Mouse (Mus musculus): ENCODE results near the gene Ak3.
A peak's percentile ranks its signal among the peaks of the same experiment; 100 is the strongest.

Ak3 gene

DNA sequence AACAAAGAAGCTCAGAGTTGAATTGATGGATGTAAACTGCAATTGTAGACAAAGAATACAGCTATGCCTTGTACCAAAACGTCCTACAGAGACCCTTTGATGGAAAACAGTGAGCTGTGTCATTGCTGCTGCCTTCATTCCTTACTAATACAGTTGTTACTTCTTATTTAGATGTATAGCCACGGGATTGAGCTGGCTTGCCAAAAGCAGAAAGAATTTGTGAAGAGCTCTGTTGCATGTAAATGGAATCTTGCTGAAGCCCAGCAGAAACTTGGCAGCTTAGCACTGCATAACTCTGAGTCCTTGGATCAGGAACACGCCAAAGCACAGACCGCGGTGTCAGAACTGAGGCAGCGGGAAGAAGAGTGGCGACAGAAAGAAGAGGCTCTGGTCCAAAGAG, 52.9 kb downstream of the Ak3 start:
- peak; percentile 55 for DNase-seq (ENCODE audit: low spot score)

DNA sequence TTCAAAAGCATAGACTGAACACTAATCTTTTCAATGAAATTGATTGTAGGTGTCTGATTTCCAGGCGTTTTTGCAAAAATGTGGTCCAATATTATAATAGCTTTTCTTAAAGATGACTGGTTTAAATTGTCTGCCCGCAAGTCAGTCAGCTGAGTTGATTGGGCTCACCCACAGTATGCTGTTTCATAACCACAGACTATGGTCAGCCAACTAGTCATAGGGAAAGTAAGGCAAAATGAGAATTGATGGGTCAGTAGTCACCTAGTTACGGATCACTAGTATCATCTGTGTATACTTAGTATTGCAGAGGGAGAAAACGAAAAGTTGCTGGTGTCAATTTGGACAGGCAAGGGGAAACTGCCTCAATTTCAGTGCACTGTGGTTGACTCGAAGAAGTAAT, 56.4 kb downstream of the Ak3 start:
- no peak for DNase-seq (ENCODE audit: low spot score)

DNA sequence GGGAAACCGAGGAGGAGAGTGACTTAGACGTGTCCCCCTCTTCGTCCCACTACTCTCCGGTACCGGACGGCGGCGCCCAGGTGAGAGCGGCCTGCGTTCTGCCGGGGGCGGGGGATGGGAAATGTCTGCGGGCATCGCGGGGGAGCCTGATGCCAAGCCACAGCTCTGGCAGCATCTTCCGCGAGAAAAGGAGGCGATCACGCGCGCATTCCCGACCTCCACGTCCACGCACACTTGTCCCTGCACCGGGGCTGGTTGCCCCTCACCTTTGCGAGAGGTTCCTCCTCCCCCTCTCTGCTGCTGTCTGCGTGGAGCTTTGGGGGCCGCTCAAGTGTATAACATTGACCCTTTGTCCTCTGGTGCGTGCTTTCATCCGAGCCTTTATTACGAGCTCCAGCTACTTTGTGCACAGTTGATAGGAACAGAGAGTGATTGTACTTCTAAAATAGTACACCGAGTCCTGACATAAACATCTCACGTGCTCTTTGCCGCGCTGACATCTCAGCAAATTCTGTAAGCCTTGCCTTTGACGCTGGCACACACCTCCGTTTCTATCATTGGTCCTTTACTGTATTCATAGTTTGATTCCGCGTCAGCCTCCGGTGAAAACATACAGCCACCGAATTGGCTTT, 57.1 kb downstream of the Ak3 start:
- peak; percentile 41 for DNase-seq (ENCODE audit: low spot score)

DNA sequence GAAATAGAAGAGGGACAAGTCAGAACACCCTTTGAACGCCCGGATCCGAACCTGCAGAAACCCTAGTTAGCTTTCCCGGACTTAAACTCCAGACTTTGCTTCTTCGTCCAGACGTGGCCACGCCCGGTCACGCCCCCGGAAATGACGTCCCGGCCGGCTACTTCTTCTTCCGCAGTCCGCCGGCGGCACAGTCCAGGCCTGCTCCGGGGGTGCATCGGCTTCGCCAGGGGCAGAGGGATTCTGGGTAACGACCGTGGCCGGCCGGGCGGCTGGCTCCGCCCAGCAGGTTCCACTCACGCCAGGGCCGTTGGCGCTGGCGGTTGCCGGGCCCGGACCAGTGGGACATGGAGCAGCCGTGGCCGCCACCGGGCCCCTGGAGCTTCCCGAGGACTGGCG, 57.6 kb downstream of the Ak3 start, which contains the start of gene Cdc37l1:
Gene Cdc37l1 (plus strand): TSS at position 159 of the 396 bp plus-strand sequence.
- DNase-seq (ENCODE audit: low spot score) = peak; percentile 97

DNA sequence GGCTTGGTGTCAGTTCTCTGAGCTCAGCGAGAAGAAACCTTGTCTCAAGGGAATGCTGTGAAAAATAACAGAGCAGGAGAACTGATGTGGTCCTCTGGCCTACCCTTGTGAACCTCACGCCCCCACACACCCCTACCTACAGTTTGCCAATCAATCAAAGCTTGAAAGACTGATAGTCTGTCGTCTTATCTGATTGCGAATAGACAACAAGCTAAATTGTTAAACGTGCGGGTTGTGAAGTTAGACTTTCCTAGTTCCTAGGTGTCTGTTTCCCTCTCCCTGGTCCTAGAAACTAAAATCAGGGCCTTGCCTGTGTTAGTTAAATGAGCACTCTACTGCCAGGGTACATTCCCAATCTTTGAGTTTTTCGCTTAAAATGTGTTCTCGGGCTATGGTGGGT, 58.2 kb downstream of the Ak3 start:
- no peak for DNase-seq (ENCODE audit: low spot score)

DNA sequence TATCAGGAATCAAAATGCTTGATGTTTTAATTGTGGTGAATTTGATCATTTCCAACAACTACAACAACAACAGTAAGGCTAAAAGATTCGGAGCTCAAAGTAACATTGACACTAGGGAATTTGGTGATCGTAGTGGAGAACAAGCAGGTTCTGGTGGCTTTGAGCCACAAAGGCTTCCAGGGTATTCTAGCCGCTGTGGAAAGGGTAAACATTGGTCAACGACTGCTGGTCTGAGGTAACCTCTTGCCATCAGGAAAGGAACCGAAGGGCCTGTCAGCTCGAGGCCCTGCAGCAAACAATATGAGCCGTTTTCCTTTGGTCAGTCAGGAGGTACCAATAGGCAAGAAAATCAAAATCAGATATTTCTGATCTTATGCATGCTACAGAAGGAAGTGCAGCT, 65.1 kb downstream of the Ak3 start:
- no peak for DNase-seq (ENCODE audit: low spot score)

DNA sequence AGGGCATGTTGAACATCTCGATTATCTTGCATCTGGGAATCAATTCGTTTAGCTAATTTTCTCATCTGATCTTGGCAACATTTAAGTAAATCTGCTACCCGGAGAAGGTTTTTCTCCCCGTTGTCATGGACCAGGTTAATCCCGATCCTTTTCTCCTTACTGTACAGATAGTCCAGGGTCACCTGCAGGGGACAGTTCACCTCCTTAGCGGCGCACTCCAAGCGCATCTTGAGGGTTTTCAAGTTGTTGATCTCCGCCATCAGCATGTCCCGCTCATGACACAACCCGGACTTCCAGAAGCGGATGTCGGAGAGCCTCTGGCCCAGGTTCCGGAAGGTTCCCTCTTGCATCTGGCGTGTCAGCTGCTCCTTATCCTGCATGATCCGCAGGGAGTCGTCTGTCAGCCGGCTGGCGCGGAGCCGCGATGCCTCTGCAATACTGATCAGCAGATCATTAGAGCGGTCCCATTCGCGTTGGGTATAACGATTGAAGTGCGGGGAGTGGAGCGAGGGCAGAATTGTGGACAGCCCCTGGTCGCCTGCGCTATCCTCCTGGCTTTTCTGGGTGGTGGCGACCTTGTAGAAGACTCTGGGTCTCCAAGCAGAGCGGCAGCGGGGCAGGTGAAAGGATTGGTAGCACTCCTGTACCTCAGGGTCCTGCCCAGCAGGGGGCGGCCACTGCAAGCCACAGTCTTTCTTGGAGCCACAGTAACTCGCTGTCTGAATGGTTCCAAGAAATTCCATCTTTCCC, 72.7 kb downstream of the Ak3 start:
- DNase-seq (ENCODE audit: low spot score) = peak; percentile 87

Data from layer of hippocampus, adult 11-12 months (tissue).